Mouse (Mus musculus) heart, adult 11 months (tissue): ENCODE results near the gene Epha4.
A peak's percentile ranks its signal among the peaks of the same experiment; 100 is the strongest.

Experiments
- DNase-seq: peaks from one replicate; pipeline ENCODE4 v3.0.0; 2022

The Epha4 gene

GRCm38 (mm10) chr1:77475808-77476413, 39.0 kb downstream of the Epha4 start:
- DNase-seq: peak; percentile 25

GRCm38 (mm10) chr1:77473446-77474376, 41.2 kb downstream of the Epha4 start:
- peak; percentile 37 for DNase-seq

- DNase-seq: no peak
Observed at GRCm38 (mm10) chr1:77472566-77472965, 42.3 kb downstream of the Epha4 start.

GRCm38 (mm10) chr1:77471447-77471846, 43.4 kb downstream of the Epha4 start:
- DNase-seq: peak; percentile 65

- DNase-seq: no peak
Observed at GRCm38 (mm10) chr1:77471037-77471436, 43.9 kb downstream of the Epha4 start.

- peak; percentile 19 for DNase-seq
Observed at GRCm38 (mm10) chr1:77468717-77469314, 46.1 kb downstream of the Epha4 start.

GRCm38 (mm10) chr1:77465524-77465923, 49.4 kb downstream of the Epha4 start:
- peak; percentile 21 for DNase-seq

GRCm38 (mm10) chr1:77464108-77464507, 50.8 kb downstream of the Epha4 start:
- no peak for DNase-seq

GRCm38 (mm10) chr1:77461877-77462615, 52.8 kb downstream of the Epha4 start:
- DNase-seq: peak; percentile 97

- DNase-seq: peak; percentile 91
Observed at GRCm38 (mm10) chr1:77460831-77461629, 53.9 kb downstream of the Epha4 start.

GRCm38 (mm10) chr1:77458751-77459385, 56.0 kb downstream of the Epha4 start:
- DNase-seq: peak; percentile 55

GRCm38 (mm10) chr1:77457446-77457800, 57.5 kb downstream of the Epha4 start:
- peak; percentile 61 for DNase-seq

- DNase-seq: peak; percentile 71
Observed at GRCm38 (mm10) chr1:77456695-77457445, 58.0 kb downstream of the Epha4 start.

GRCm38 (mm10) chr1:77453811-77454210, 61.1 kb downstream of the Epha4 start:
- peak; percentile 39 for DNase-seq

- DNase-seq: peak; percentile 4
Observed at GRCm38 (mm10) chr1:77452721-77453120, 62.2 kb downstream of the Epha4 start.

- DNase-seq: no peak
Observed at GRCm38 (mm10) chr1:77451541-77451940, 63.3 kb downstream of the Epha4 start.

GRCm38 (mm10) chr1:77450201-77450600, 64.7 kb downstream of the Epha4 start:
- peak; percentile 58 for DNase-seq

GRCm38 (mm10) chr1:77447061-77447614, 67.8 kb downstream of the Epha4 start:
- DNase-seq: no peak

GRCm38 (mm10) chr1:77446438-77446837, 68.5 kb downstream of the Epha4 start:
- DNase-seq: peak; percentile 50

GRCm38 (mm10) chr1:77444648-77445047, 70.2 kb downstream of the Epha4 start:
- DNase-seq: peak; percentile 79
